Mouse (Mus musculus) testis, postnatal 14 days (tissue): ENCODE data around the gene Skp1a.

Experiments used
- DNase-seq: peaks from one replicate; pipeline ENCODE4 v3.0.0; 2021; ENCODE audit warnings: low spot score

The Skp1a gene

DNA sequence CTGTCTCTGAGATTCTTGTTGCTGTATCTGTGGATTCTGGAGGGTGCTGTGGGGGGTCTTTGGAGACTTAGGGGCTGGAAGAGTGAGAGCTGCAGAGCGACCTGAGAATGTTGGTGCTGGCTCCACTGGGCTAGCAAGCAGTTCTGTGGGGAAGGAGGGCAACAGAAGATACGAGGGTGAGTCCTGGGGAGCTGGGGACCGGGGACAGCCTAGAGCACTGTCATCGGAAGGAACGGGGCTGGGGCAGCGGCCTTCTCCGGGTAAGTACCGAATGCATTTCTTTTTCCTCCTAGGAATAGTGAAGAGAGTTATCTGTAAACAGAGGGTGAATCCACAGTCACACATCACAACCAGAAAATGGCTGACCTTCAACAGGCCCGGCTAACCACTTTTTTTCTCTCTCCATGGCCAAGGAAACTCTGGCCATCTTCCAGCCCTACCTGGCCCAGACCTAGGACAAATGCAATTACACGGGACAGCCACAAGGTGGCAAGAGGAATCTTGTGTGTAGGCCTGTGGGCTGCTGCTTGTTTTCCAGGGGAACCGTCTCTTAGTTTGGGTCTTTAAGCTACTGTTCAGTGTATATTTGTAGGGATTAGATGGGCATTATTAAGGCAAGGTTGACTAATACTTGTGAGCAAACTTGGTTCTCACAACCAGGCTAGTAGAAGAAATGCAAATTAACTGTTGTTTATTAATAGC, 22.0 kb downstream of the Skp1a start:
- DNase-seq, result peak; percentile 57

DNA sequence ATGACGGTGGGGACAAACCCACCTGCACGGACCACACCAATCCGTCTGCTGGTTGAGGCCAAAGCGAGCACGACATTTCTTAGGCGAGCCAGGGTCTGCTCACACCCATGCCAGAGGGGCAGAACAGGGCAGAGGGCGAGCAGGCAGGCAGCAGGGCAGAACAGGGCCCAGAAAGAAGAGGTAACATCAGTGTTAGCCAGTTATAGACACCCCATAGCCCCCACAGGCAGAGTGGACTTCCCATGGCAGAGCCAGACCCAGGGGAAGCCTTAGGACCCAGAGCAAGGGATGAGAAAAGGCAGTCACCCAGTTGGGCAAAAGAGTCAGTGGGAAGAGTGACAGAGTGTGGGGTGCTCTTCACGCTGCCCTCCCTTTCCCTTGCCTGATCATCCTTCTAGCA, 23.3 kb downstream of the Skp1a start:
- no peak for DNase-seq

- DNase-seq, result no peak
Measured at GRCm38 (mm10) chr11:52257376-52257775, 25.6 kb downstream of the Skp1a start.

DNA sequence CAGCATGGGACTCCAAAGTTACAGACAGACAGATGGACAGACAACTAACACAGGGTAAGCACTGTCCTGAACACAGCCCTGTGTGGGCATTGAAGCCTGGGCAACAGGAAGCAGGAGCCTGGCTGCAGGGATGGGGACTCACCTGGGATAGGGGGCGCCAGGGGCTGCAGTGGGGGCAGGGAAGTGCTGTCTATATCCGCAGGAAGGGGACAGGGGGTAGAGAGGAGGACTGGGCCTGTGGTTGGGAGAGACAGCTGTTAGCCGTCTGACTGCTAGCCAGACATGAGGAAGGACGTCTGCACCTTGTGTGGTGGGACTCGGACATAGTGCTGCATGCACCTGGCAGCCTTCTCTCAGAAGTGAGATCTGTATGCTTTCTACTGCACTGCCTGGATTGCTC, 26.9 kb downstream of the Skp1a start:
- no peak for DNase-seq

GRCm38 (mm10) chr11:52260878-52261277, 29.1 kb downstream of the Skp1a start:
- DNase-seq, result no peak

DNA sequence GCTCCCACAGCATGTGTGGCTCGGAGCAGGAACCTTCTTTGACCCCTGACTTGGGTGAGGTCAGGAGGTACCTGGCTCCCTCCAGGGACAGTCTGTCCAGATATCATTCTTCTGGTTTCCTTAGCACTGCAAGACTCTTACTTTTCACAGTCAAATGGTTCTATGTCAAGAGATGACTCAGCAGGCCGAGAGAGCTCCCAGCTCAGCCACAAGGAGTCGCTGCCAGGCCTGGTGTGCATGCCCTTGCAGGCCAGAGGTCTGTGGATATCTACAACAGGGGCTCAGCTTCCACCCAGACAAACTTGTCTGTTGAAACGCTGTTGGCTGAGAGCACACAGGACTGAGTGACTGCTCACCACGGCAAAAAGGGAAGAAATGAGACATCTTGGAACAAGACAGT, 30.1 kb downstream of the Skp1a start:
- DNase-seq, result no peak

DNA sequence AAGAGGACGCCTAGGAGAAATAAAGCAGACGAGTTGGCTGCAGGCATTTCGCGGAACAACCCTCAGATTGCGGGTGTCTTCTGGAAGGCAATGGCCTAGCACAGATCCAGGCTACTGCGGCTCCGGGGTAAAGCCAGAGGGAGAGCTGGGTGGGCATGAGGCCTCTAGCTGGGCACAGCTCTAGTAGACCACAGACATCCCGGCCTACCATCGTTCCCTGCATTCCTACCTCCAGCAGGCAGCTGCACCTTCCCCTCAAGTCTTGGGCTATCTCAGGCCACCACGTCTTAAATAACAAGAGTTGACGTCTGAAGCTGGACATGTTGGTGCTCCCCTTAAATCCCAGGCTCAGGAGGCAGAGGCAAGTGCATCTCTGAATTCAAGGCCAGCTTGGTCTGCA, 30.5 kb downstream of the Skp1a start:
- DNase-seq, result no peak

GRCm38 (mm10) chr11:52264871-52265270, 33.1 kb downstream of the Skp1a start:
- no peak for DNase-seq

GRCm38 (mm10) chr11:52265616-52266307, 34.0 kb downstream of the Skp1a start:
- no peak for DNase-seq

DNA sequence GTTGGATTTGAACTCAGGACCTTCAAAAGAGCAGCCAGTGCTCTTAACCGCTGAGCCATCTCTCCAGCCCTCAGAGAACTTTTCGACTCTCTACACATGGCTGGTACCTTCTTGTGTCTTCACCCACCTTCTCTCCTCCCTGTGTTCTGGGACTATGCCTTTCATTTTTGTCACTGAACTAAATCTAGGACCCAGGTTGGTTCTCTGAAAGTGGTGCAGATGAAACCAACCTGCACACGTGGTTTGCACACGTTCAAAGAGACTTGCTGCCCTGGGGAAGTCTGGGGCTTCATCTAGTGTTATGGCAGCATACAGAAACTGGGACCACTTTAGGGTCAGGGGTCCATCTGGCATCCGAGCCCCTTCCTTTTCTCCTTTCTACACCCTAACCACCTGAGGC, 35.5 kb downstream of the Skp1a start:
- DNase-seq, result no peak

GRCm38 (mm10) chr11:52268104-52268835, 36.5 kb downstream of the Skp1a start:
- no peak for DNase-seq

DNA sequence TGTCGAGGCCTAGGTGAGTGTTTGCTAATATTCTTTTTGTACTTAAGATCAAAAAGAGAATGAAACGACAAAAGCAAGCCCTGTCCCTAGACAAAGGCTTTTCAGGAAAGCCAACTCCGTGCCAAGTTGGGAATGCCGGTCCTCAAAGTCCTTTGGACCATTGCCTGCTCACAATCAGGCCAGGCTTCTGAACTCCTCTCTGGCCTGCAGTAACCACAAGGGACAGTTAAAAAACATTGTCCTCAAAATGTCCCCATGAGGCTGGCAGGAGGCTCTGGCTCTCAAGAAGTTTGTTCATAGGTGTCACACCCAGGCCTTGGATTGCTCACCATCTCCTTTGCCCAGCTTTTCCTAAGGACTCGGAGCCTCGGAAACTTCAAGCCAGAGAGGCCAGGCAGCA, 38.0 kb downstream of the Skp1a start:
- no peak for DNase-seq

DNA sequence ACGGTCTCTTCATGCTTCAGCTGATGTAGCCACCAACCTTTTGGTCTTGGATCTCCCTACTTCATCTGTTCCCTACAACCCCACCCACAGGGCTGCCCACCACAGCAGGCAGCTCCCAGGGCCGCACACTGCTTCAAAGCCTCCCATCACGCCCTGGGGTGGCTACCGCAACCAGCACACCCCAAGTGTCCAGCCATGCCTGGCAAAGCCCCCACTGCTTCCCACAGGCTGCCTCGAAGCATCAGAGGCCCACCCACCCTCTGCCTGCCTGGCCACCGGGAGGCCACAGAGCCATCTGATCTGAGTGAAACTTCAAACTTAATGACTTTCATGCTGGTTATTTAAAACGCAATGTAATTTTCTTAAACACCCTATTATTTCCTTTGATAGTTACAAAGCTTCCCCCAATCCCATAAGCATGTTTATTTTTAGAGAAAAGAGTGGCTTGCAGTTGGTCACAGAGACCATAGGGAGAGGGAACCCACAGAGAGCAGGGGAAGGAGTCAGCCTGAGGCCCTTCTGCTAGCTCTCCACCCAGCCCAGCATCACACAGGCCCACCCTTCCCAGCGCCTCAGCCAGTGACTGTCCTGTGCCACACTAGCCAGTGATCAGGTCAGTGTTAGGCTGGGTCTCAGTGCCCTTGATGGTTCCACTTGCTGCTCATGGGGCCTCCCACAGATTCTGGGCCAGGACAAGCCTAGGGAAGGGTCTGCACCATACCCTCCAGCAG, 40.1 kb downstream of the Skp1a start:
- no peak for DNase-seq

- no peak for DNase-seq
Measured at GRCm38 (mm10) chr11:52272619-52273018, 40.8 kb downstream of the Skp1a start.

DNA sequence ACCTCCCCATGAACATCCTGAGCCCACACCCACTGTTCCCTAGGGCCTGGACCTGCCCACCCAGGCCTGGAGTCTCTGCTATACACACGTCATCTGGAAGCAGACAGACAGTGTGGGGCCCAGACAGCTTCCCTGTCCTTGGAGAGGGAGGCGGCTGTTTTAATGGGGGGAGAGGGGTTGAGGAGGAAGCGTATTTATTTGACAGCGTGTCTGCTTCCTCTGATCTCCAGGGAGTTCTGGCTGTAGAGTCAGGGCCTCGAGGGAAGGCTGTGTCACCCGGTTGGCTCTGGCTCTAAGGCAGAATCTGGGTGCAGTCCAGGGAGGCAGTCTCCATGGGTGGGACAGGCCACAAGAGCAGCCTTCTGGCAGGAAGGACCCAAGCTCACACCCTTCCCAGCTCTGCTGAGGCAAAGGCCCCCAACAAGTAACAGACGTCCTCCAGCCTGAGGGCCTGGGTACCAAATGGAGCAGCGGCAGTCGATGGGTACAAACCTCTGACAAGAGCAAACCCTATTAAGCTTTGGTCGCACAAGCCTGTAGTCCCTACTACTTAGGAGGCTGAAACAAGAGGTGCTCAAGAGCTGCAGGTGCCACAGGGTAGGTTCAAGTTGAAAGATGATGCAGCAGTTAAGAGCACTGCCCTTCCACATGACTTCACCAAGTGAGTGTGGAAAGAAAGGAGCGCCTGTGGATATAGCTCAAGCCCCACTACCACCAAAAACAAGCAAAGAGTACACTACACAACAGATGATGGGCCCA, 41.6 kb downstream of the Skp1a start:
- DNase-seq, result no peak

DNA sequence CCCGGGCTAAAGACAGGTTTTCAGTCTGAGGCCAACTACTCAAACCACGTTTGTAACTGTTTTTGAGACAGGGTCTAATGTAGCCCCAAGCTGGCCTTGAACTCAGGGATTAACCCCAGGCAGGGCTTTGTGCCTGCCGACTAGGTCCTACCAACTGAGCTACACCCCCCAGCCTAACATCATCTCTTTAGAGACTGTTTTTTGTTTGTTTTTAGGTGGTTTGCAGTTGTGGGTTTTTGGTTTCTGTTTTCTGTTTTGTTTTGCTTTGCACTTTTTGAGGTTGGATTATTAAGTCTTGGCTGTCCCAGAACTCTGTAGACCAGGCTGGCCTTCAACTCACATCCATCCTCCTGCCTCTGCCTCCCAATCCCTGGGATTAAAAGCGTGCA, 42.1 kb downstream of the Skp1a start:
- DNase-seq, result no peak

DNA sequence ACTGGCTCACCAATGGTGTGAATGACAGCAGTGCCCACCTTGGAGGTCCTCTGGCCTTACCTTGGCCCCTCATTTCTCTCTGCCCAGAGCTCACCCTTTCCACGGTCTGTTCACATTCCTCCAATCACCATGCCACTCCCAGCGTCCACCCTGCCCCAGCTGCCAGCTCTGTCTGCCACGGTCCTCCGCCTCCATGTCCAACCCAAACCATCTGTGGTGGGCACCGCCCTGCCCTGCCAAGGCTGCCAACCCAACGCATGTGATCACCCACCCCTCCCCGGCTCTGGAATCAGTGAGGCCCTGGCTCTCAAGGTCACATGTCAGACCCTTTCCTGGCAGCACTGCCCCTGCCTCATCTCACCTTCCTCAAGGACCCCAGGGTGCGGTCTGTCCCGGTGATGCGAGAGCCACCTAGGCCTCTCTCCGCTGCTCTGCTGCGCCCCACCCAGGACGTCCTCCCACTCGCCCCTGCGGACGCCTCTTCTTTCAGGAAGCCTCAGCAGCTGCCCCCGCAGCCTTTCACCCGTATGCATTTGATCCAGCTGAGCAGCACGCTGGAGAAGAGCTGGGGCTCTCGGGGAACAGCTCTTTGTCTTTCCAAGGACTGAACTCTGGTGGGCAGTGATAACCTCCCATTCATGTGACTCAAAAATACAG, 42.8 kb downstream of the Skp1a start:
- DNase-seq, result no peak

- no peak for DNase-seq
Measured at GRCm38 (mm10) chr11:52275366-52275765, 43.6 kb downstream of the Skp1a start.

DNA sequence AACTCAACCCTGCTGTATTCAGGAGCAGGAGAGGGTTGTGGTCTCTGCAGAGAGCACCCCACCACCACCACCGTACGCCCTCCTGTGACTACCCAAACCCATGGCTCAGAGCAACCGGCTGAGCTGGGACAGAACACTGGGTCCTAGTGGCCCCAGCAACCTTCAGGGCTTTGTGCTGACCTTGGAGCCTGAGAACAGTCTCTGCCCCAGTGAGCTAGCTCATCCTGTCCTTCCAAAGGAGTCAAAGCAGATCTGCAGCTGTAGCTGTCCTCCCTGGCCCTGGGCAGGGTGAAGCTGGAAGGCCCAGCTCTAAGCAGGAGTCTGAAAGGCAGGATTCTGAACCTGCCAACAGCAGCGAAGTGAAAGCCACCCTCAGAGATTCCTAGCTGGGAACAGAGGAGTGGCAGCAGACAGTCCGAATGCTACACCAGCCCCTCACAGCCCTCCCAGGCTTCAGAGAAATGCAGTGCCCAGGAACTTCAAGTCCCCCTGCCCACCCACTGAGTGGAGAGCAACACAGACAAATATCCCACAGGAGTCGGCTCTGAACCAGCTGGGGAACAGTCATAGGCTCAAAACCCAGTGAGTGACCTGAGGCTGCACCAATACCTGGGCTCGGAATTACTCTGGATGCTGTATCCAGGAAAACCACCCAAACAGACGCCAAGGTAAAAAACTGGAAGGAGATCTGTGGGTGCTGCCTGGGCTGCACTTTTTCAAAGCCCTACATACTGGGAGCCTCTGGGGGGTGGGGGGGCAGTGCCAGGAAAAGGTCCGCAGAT, 44.2 kb downstream of the Skp1a start:
- DNase-seq, result peak; percentile 55

GRCm38 (mm10) chr11:52276961-52277391, 45.2 kb downstream of the Skp1a start:
- DNase-seq, result no peak
